Mouse (Mus musculus): ENCODE data around the gene Zfp263. TPM values are rescaled to one million over a fixed set of nuclear protein-coding genes. Genes with fewer than 3 reads are reported as not detected.

Zfp263 gene
- 28.6 and 29.5 TPM in 2 replicates for polyA plus RNA-seq (2016; fragmentation: Nextera tagmentation; extraction: Ambion mirVana)

- Histone ChIP-seq H3K9ac (peak within 1 kb of the TSS; percentile 98), H3K27me3 (replicated peaks) (no peaks in the 10 kb centered on the region), H3K9me3 (replicated peaks) (peaks cover 7% of the 10 kb centered on the region), H3K4me3 (peak within 1 kb of the TSS; percentile 95), H3K4me1 (replicated peaks) (peaks cover 23% of the 10 kb centered on the region), H3K27ac (ENCODE audit: poor library complexity, severe bottlenecking) (peak within 1 kb of the TSS; percentile 80), H3K36me3 (peaks cover 33% of the 10 kb centered on the region), H3K4me2 (peak within 1 kb of the TSS; percentile 98)
- peak; percentile 99 for ATAC-seq (ENCODE audit: insufficient number of reproducible peaks, low FRiP score)
- under 1% methylated on average over 42 of the region's 42 CpGs for WGBS
Measured at GRCm38 (mm10) chr16:3743503-3744185, at the start of gene Zfp263. TSS of gene Zfp263 (plus strand) at chr16:3744093.

DNA sequence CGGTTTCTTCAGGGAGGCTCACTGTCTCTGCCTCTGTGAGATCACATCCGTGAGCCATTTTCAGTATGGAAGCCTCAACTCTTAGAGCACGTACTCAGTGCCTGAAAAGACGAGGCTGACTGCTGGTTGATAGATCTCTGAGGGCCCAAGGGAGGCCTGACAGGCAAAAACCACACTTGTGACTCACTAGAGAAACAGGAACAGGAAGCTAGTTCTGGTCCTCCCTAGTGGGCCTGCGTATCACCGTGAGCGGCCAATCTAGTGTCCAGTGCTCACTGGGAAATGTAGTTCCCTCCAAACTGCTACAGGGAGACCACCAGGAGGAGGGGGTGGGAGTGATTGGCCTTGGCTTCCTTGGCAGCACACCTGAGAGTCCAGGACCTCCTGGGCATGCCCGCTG lies 44.6 kb upstream of the Zfp263 start:
- H3K27ac ChIP-seq (ENCODE audit: poor library complexity, severe bottlenecking): no peak overlapping the region
- no peaks in the 10 kb centered on the region for H3K4me1 ChIP-seq (replicated peaks)
- no peak overlapping the region for H3K9ac ChIP-seq
- H3K27me3 ChIP-seq (replicated peaks): no peaks in the 10 kb centered on the region
- H3K4me2 ChIP-seq: no peak overlapping the region
- no peaks in the 10 kb centered on the region for H3K36me3 ChIP-seq
- no peaks in the 10 kb centered on the region for H3K9me3 ChIP-seq (replicated peaks)
- no peak for ATAC-seq (ENCODE audit: insufficient number of reproducible peaks, low FRiP score)
- H3K4me3 ChIP-seq: no peak overlapping the region
- 74% methylated on average over 8 of the region's 8 CpGs for WGBS

GRCm38 (mm10) chr16:3700893-3701292 lies 43.0 kb upstream of the Zfp263 start:
- H3K4me3 ChIP-seq: no peak overlapping the region
- no peak overlapping the region for H3K9ac ChIP-seq
- no peak overlapping the region for H3K4me2 ChIP-seq
- H3K4me1 ChIP-seq (replicated peaks): no peaks in the 10 kb centered on the region
- H3K9me3 ChIP-seq (replicated peaks): no peaks in the 10 kb centered on the region
- ATAC-seq (ENCODE audit: insufficient number of reproducible peaks, low FRiP score): no peak
- H3K27me3 ChIP-seq (replicated peaks): no peaks in the 10 kb centered on the region
- H3K27ac ChIP-seq (ENCODE audit: poor library complexity, severe bottlenecking): no peak overlapping the region
- WGBS: 55% methylated on average over 1 of the region's 1 CpGs
- no peaks in the 10 kb centered on the region for H3K36me3 ChIP-seq

- ATAC-seq (ENCODE audit: insufficient number of reproducible peaks, low FRiP score): no peak
- WGBS: 70% methylated on average over 6 of the region's 6 CpGs
- H3K27me3 ChIP-seq (replicated peaks): no peaks in the 10 kb centered on the region
Measured at GRCm38 (mm10) chr16:3706680-3707079, 37.2 kb upstream of the Zfp263 start.

GRCm38 (mm10) chr16:3714731-3715130 lies 29.2 kb upstream of the Zfp263 start:
- Histone ChIP-seq H3K4me1 (replicated peaks) (no peaks in the 10 kb centered on the region), H3K27me3 (replicated peaks) (no peaks in the 10 kb centered on the region), H3K27ac (ENCODE audit: poor library complexity, severe bottlenecking) (no peak overlapping the region), H3K36me3 (no peaks in the 10 kb centered on the region), H3K9ac (no peak overlapping the region), H3K4me2 (no peak overlapping the region), H3K9me3 (replicated peaks) (no peaks in the 10 kb centered on the region), H3K4me3 (no peak overlapping the region)
- WGBS: 93% methylated on average over 2 of the region's 2 CpGs
- ATAC-seq (ENCODE audit: insufficient number of reproducible peaks, low FRiP score): no peak

More at GRCm38 (mm10) chr16:3706680-3707079, 37.2 kb upstream of the Zfp263 start:
- H3K9ac ChIP-seq: no peak overlapping the region
- H3K36me3 ChIP-seq: no peaks in the 10 kb centered on the region
- H3K4me3 ChIP-seq: no peak overlapping the region
- H3K27ac ChIP-seq (ENCODE audit: poor library complexity, severe bottlenecking): no peak overlapping the region
- H3K4me1 ChIP-seq (replicated peaks): no peaks in the 10 kb centered on the region
- no peaks in the 10 kb centered on the region for H3K9me3 ChIP-seq (replicated peaks)
- H3K4me2 ChIP-seq: no peak overlapping the region

GRCm38 (mm10) chr16:3717980-3718379 lies 25.9 kb upstream of the Zfp263 start, which contains the start of gene Mefv:
TSS of gene Mefv (minus strand) at chr16:3718097.
- Histone ChIP-seq H3K4me3 (no peak within 1 kb of the TSS), H3K9ac (no peak within 1 kb of the TSS), H3K27ac (ENCODE audit: poor library complexity, severe bottlenecking) (no peak within 1 kb of the TSS), H3K27me3 (replicated peaks) (no peaks in the 10 kb centered on the region), H3K36me3 (no peaks in the 10 kb centered on the region), H3K4me1 (replicated peaks) (no peaks in the 10 kb centered on the region), H3K9me3 (replicated peaks) (no peaks in the 10 kb centered on the region), H3K4me2 (no peak within 1 kb of the TSS)
- 83% methylated on average over 6 of the region's 6 CpGs for WGBS
- no peak for ATAC-seq (ENCODE audit: insufficient number of reproducible peaks, low FRiP score)

- no peak for ATAC-seq (ENCODE audit: insufficient number of reproducible peaks, low FRiP score)
- H3K27ac ChIP-seq (ENCODE audit: poor library complexity, severe bottlenecking): no peak overlapping the region
- WGBS: 64% methylated on average over 3 of the region's 3 CpGs
Measured at GRCm38 (mm10) chr16:3723231-3723630, 20.7 kb upstream of the Zfp263 start.

GRCm38 (mm10) chr16:3727980-3728720 lies 15.7 kb upstream of the Zfp263 start:
- no peak for ATAC-seq (ENCODE audit: insufficient number of reproducible peaks, low FRiP score)
- no peak overlapping the region for H3K4me3 ChIP-seq
- 67% methylated on average over 6 of the region's 6 CpGs for WGBS
- H3K9me3 ChIP-seq (replicated peaks): no peaks in the 10 kb centered on the region
- H3K9ac ChIP-seq: no peak overlapping the region
- no peaks in the 10 kb centered on the region for H3K4me1 ChIP-seq (replicated peaks)
- no peaks in the 10 kb centered on the region for H3K36me3 ChIP-seq
- no peak overlapping the region for H3K4me2 ChIP-seq
- H3K27ac ChIP-seq (ENCODE audit: poor library complexity, severe bottlenecking): no peak overlapping the region
- H3K27me3 ChIP-seq (replicated peaks): no peaks in the 10 kb centered on the region

More at GRCm38 (mm10) chr16:3723231-3723630, 20.7 kb upstream of the Zfp263 start:
- H3K27me3 ChIP-seq (replicated peaks): no peaks in the 10 kb centered on the region
- no peak overlapping the region for H3K4me2 ChIP-seq
- H3K4me1 ChIP-seq (replicated peaks): no peaks in the 10 kb centered on the region
- H3K36me3 ChIP-seq: no peaks in the 10 kb centered on the region
- no peak overlapping the region for H3K9ac ChIP-seq
- no peaks in the 10 kb centered on the region for H3K9me3 ChIP-seq (replicated peaks)
- no peak overlapping the region for H3K4me3 ChIP-seq

DNA sequence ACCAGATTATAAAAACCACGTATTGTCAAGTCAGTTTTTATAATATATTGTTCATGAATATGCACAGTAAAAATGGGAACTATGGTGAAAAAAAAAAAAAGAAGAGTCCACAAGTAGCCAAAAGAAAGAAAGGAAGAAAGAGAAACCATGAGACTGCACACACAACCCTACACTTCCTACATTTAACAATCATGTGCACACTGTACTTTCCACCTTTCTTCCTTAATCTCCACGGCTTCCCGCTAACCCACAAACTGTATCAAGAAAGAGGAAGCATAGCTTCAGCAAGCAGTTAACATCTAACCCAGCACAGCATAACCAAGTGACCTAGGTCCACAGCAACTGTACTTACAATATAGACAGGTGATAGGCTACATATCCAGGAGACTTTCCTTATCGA lies 11.3 kb upstream of the Zfp263 start:
- H3K4me3 ChIP-seq: no peak overlapping the region
- no peaks in the 10 kb centered on the region for H3K9me3 ChIP-seq (replicated peaks)
- H3K27me3 ChIP-seq (replicated peaks): no peaks in the 10 kb centered on the region
- no peak overlapping the region for H3K9ac ChIP-seq
- H3K4me2 ChIP-seq: no peak overlapping the region
- no peaks in the 10 kb centered on the region for H3K36me3 ChIP-seq
- 76% methylated on average over 4 of the region's 4 CpGs for WGBS
- no peak for ATAC-seq (ENCODE audit: insufficient number of reproducible peaks, low FRiP score)
- no peak overlapping the region for H3K27ac ChIP-seq (ENCODE audit: poor library complexity, severe bottlenecking)
- H3K4me1 ChIP-seq (replicated peaks): no peaks in the 10 kb centered on the region

DNA sequence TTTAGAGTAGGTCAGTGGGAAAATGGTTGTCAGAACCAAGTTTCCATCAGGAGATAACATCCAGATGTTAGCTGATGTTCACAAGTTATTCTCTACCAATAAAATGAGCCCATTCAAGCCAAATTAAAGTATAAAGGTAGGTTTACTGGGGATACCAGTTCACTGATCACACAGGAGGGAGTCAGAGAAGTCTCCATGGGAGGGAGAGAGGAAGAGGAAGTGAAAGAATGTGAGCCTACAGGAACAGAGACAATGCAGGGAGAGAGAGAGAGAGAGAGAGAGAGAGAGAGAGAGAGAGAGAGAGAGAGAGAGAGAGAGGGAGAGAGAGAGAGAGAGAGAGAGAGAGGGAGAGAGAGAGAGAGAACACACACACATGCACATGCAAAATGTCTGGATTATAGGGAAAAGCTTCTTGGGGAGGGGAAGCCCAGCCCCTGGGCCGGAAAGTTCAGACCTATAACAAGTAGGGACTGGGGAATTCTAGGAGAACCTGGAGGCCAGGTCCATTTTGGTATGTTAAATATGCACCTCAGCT lies 10.6 kb upstream of the Zfp263 start:
- no peak for ATAC-seq (ENCODE audit: insufficient number of reproducible peaks, low FRiP score)
- Histone ChIP-seq H3K9ac (no peak overlapping the region), H3K4me3 (no peak overlapping the region), H3K4me1 (replicated peaks) (no peaks in the 10 kb centered on the region), H3K4me2 (no peak overlapping the region), H3K9me3 (replicated peaks) (no peaks in the 10 kb centered on the region), H3K27me3 (replicated peaks) (no peaks in the 10 kb centered on the region), H3K36me3 (no peaks in the 10 kb centered on the region), H3K27ac (ENCODE audit: poor library complexity, severe bottlenecking) (no peak overlapping the region)
- WGBS: 61% methylated on average over 1 of the region's 1 CpGs

DNA sequence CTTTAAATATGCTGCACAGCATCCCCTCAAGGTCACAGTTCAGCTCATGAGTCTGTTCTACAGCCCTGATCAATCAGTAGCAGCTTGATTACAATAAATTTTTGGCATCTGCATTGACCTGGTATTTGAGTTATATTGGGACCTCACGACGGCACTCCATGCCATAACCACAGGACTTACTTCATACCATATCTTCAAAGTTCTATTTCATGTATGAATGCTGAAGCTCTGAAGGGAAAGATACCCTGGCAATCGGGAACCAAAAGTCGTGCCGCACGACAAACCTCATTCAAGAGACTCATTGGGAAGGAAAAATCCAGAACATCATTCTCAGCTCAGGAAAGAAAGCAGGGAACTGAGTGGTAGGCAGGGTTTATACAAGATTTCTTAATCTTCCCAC lies 1.4 kb upstream of the Zfp263 start:
- Histone ChIP-seq H3K27ac (ENCODE audit: poor library complexity, severe bottlenecking) (no peak overlapping the region), H3K9ac (no peak overlapping the region), H3K4me2 (no peak overlapping the region), H3K9me3 (replicated peaks) (no peaks in the 10 kb centered on the region; the same call in 1 of the 2 replicates), H3K36me3 (peaks cover 22% of the 10 kb centered on the region), H3K4me3 (no peak overlapping the region), H3K4me1 (replicated peaks) (peaks cover 23% of the 10 kb centered on the region), H3K27me3 (replicated peaks) (no peaks in the 10 kb centered on the region)
- 94% methylated on average over 6 of the region's 6 CpGs for WGBS
- no peak for ATAC-seq (ENCODE audit: insufficient number of reproducible peaks, low FRiP score)
